Mouse (Mus musculus) olfactory bulb, adult 2 months (tissue): ENCODE measurements at regions not wholly inside any gene's neighbourhood (a gene's known extent, or its start where the extent isn't known, plus 50 kb on each side); places are given as distances from the start of the nearest gene placed in this dataset.

Experiments
- CTCF ChIP-seq: fragments of 200-500 bp; IDR thresholded peaks from 2 replicates; pipeline ENCODE4 v1.5.1; 2012; ENCODE audit warnings: low read depth, mild to moderate bottlenecking, low read length, moderate library complexity; ENCODE audit not compliant: insufficient read depth
- POLR2A ChIP-seq: fragments of 200-500 bp; IDR thresholded peaks from 2 replicates; pipeline ENCODE4 v1.6.1; 2012; ENCODE audit warnings: mild to moderate bottlenecking, low read depth, low read length, moderate library complexity; ENCODE audit not compliant: insufficient read depth

GRCm38 (mm10) chr4:45582496-45582895 lies 50.2 kb upstream of the Shb start:
- TF ChIP-seq POLR2A: no peak
- no peak for TF ChIP-seq CTCF
